Mouse (Mus musculus) lung, postnatal 0 days (tissue): ENCODE results near the gene Marveld1.

Source experiments
- CTCF ChIP-seq: IDR thresholded peaks from 2 replicates; pipeline ENCODE4 v1.5.1; 2016; ENCODE audit warnings: antibody characterized with exemption, mild to moderate bottlenecking
- EP300 ChIP-seq: IDR thresholded peaks from 2 replicates; pipeline ENCODE4 v1.6.1; 2016; ENCODE audit warnings: antibody characterized with exemption, mild to moderate bottlenecking, control low read depth

- TF ChIP-seq CTCF, result no peak
- TF ChIP-seq EP300, result no peak
Observed at GRCm38 (mm10) chr19:42166766-42167165, 19.6 kb downstream of the Marveld1 start.
